Mouse (Mus musculus): ENCODE measurements around the gene Mdc1.

The Mdc1 gene

GRCm38 (mm10) chr17:35841076-35841950 is at the start of gene Mdc1:
TSS of gene Mdc1 (plus strand) at chr17:35841515.
- in situ Hi-C loops (cut with MboI, MseI) = loop anchor here (10.0 kb wide), 1 partner anchor 53 kb away; the partner anchor contains the start of gene 2310061I04Rik

- in situ Hi-C loops (cut with MboI, MseI) = no loop called here
Measured at GRCm38 (mm10) chr17:35792837-35793236, 48.5 kb upstream of the Mdc1 start.

GRCm38 (mm10) chr17:35795099-35795498 is 46.2 kb upstream of the Mdc1 start:
- in situ Hi-C loops (cut with MboI, MseI) = no loop called here

GRCm38 (mm10) chr17:35795656-35796055 is 45.7 kb upstream of the Mdc1 start:
- in situ Hi-C loops (cut with MboI, MseI) = no loop called here

DNA sequence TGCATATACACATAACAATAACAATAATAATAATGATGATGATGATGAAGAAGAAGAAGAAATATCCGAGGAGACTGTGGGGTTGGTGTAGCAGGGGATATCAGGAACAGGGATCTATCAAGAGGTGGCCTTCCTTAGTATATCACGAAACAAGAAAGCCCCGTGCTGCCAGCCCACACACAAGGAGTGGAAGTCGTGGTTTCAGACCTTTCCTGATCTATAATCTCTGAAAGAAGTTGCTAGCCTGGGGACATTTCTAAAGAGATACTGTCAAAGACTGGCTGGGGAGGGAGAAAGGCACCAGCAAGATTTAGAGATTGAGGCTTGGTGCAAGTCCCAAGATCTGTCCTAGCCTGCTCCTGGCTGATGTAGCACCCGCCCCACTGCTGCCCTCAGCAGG is 44.5 kb upstream of the Mdc1 start:
- in situ Hi-C loops (cut with MboI, MseI) = no loop called here

DNA sequence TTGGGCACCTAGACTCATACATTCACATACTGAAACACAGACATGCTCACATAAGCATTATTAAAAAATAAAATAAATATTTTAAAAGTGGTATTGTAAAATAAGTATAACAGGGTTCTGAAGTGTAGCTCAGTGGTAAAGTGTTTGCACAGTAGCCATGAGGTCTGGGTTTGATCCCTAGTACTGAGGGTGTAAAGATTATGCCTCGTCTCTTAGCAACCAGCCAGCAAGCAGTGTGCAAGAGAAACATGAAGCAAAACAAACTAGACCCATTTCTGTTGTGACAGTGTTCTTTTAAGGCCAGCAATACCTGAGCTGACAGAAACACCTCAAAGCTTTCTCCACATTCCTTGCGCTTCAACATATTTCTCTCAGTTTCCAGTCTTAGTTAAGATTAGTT is 40.4 kb upstream of the Mdc1 start:
- in situ Hi-C loops (cut with MboI, MseI) = no loop called here

GRCm38 (mm10) chr17:35803020-35803419 is 38.3 kb upstream of the Mdc1 start:
- in situ Hi-C loops (cut with MboI, MseI) = no loop called here

- in situ Hi-C loops (cut with MboI, MseI) = no loop called here
Measured at GRCm38 (mm10) chr17:35803858-35804399, 37.4 kb upstream of the Mdc1 start.

DNA sequence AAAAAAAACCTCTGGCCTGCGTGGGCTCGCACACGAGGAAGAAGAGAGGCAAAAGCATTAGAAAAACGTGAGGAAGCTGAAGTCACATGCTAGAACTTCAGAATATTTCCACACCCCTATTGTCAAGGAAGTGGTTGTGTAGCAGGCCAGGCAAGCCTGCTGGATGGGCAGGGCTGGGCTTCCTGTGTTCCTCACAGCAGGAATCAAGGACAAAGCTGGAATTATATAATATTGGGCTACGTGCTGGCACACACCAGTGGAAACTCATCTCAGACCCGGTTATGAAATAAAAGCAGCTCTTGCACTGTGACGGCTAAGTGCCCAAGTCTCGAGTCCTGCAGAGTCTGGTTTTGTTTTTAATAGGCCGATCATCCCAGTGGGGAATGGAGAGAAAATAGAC is 33.2 kb upstream of the Mdc1 start:
- in situ Hi-C loops (cut with MboI, MseI) = no loop called here

DNA sequence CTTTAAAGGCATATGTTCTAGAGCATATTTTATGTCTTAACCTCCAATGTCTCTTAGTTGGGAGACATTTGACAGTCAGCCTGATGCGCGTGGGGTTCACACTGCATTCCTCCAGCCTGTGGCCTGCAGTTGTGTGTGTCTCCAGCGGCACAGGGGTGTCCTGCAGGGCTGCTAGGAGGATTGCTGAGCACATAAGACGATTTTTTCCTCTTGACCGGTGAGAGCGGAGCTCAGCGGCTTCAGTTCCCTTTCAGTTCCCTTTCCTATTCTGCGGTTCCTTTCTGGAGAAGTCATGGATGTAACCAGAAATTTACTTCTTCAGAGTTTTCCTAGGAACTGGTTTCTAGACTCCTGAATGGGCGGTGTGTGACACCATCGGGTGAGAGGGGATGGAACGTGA is 31.9 kb upstream of the Mdc1 start:
- in situ Hi-C loops (cut with MboI, MseI) = no loop called here

- in situ Hi-C loops (cut with MboI, MseI) = no loop called here
Measured at GRCm38 (mm10) chr17:35810900-35811648, 30.2 kb upstream of the Mdc1 start.

- in situ Hi-C loops (cut with MboI, MseI) = no loop called here
Measured at GRCm38 (mm10) chr17:35812307-35812706, 29.0 kb upstream of the Mdc1 start.

DNA sequence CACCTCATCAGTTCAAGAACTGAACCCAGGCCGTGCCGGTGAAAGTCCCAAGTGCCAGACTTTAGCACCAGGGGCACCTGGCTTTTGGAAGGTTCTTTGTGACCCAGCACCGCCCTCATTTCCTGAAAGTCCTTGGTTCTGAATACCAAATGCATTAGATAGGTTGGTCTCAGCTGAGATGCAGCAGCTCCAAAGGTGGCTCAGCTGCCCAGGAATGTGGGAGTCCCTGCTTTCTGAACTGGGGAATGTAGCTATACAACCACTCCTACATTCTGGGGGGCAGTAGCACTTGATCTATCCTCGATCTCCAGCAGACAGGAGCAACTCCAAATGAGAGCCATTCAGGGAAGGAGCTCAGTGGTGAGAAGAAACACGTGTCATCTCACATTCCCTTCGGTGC is 28.6 kb upstream of the Mdc1 start:
- in situ Hi-C loops (cut with MboI, MseI) = no loop called here

DNA sequence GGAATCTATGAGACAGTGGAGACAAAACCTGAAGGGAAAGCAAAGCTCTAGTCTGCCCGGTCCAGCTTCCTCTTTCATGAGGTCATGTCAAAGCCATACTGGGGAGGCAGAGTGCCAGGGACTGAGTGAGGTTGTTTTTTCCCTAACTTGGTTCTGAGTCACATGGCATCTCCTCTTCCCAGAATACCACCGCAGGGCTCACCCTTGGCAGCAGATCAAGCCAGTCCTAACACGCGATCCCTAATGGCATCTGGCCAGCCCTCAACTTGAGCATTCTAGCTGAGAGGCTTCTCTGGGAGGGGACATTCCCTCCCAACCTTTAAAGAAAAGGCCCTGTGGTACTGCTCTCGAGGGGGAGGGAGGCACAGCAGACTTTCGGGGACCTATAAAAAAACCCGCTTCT is 28.1 kb upstream of the Mdc1 start:
- in situ Hi-C loops (cut with MboI, MseI) = no loop called here

DNA sequence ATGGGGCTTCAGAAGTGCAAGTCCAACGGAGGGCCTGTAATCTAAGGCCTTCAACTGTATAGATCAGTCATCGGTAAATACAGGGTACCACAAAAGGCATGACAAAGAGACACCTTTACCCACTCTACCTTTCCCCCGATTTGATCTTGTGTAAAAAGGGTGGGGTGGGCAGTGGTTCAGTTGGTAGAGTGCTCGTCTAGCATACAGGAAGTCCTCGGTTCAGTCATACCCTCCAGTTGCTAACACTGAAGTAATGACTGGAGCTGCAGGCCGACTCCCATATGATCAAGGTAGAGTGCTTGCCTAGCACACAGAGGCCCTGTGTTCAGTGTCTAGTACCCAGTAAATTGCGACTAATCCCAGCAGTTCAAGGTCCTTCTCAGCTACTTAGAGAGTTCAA is 27.7 kb upstream of the Mdc1 start:
- in situ Hi-C loops (cut with MboI, MseI) = no loop called here

DNA sequence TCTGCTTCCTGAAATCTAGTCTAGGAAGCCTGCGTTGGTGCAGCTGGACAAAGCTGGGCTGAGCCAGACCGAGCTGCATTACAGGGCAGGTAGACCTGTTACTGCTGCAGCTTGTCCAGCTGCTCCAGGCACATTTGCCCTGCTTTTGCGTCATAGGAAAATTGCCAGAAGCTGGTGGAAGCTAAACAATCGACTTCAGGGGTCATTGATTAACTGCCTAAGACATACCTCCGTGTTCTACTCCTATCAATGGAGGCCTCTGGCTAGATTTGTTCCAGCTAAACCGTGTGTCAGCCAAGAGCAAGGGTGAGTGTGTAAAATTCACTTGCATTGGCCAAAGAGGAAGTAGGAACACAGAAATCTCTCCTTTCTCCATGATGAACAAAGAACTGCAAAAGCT is 26.6 kb upstream of the Mdc1 start:
- in situ Hi-C loops (cut with MboI, MseI) = no loop called here

GRCm38 (mm10) chr17:35815836-35816235 is 25.5 kb upstream of the Mdc1 start:
- in situ Hi-C loops (cut with MboI, MseI) = no loop called here

DNA sequence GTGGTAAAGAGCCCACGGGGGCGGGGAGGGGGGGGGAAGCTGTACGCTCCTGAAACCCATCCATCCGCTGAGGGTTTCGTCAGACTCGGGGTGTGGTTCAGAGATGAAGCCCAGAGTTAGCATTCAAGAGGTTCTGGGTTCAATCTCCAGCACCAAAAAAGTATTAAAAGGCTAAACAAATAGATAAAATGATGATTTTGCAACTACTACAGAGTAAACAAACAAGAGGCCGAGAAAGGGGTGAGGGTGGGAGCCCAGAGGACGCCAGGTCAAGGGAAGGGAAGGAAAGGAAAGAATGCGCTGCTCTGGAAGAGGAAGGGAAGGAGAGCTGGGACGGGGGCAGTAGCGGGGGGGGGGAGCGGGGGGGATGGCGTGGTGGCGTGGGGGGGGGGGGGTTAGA is 24.6 kb upstream of the Mdc1 start:
- in situ Hi-C loops (cut with MboI, MseI) = no loop called here

DNA sequence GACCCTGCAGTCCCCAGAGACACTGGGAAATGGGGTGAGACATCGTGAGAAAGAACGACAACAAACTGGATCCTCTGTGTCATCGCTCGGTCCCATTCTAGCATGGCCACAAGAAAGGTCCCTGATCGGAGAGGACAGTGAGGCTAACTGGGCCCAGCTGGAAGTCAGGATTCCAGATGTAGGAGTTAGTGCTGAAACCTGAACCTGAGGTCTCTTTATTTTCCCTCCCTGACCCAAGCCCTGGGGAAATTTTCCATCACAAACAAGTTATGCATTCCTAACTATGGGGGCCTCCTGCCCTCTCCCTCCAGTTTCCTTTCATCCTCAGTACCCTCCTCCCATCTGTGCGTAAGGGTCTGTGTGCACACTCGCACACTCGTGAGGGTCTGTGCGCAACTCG is 24.1 kb upstream of the Mdc1 start:
- in situ Hi-C loops (cut with MboI, MseI) = no loop called here

GRCm38 (mm10) chr17:35820111-35820510 is 21.2 kb upstream of the Mdc1 start:
- in situ Hi-C loops (cut with MboI, MseI) = no loop called here

DNA sequence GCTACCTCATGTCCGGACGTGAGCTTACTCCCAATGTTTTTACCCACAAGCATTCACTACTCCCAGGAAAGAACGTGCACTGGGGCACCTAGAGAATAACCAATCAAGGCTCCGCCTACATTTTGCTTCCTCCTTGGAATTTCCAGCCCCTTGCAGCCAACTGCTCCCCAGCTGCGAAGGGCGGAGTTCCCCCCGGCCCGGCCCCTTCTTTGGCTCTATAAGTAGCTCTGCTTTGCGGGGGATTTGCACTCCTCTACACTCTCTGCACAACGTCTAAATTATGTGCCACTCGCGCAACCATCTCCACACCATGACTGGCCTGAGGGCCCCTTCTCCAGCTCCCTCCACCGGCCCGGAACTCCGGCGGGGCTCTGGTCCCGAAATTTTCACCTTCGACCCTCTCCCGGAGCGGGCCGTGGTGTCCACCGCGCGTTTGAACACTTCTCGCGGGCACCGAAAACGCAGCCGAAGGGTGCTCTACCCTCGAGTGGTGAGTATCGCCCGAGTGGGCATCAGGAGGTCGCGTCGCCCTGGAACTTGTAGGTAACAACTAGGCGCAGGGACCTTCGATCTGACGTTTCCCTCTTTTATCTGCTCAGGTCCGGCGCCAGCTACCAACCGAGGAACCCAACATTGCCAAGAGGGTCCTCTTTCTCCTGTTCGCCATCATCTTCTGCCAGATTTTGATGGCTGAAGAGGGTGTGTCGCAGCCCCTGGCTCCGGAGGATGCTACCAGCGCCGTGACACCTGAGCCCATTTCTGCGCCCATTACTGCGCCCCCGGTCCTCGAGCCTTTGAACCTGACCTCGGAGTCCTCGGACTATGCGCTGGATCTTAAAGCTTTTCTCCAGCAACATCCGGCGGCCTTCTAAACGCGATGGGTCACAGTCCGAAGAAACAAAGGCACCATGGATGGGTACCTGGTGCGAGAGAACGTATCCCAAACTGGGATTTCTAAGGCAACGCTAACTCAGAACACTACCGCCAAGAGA is 19.6 kb upstream of the Mdc1 start, which contains the start of gene Ier3:
Gene Ier3, plus strand, starts transcription at position 246 of the 992 bp plus-strand sequence.
- in situ Hi-C loops (cut with MboI, MseI) = no loop called here
